Mouse (Mus musculus) CH12.LX (cell line): ENCODE measurements around the gene Psme1. TPM values are rescaled to one million over a fixed set of nuclear protein-coding genes. Genes with fewer than 3 reads are reported as not detected.

ENCODE experiments used
- DNase-seq: peaks from one replicate; pipeline ENCODE4 v3.0.0-alpha.2; 2013; ENCODE audit errors: extremely low read depth
- H3K27ac ChIP-seq: 2 replicates; pipeline ENCODE4 v1.5.1; 2012; ENCODE audit warnings: low read depth, mild to moderate bottlenecking, control low read depth, moderate library complexity; ENCODE audit not compliant: insufficient read depth
- H3K27me3 ChIP-seq: replicated peaks from 2 replicates; pipeline ENCODE3; 2012; ENCODE audit warnings: inconsistent platforms
- H3K36me3 ChIP-seq, 2 experiments: replicated peaks in 1 of 2; 2 replicates each; pipeline versions ENCODE3 to v1.6.1; 2012; ENCODE audit warnings: inconsistent platforms in 1 of 2, low read length in 1 of 2, mild to moderate bottlenecking in 1 of 2, mixed read lengths in 1 of 2, moderate library complexity in 1 of 2; ENCODE audit not compliant: control insufficient read depth in 1 of 2, insufficient read depth in 1 of 2
- H3K4me1 ChIP-seq, 2 experiments: 2 replicates each; pipeline ENCODE4 v1.6.1; 2012; ENCODE audit warnings: inconsistent platforms in 1 of 2, moderate library complexity in 1 of 2; ENCODE audit not compliant: insufficient read depth in 2 of 2, control insufficient read depth in 1 of 2
- H3K4me2 ChIP-seq: 2 replicates; pipeline ENCODE4 v1.6.1; 2012; ENCODE audit warnings: low read depth, mild to moderate bottlenecking, control low read depth; ENCODE audit not compliant: poor library complexity, insufficient read depth, severe bottlenecking
- H3K4me3 ChIP-seq, 3 experiments: fragments of 150-350 bp in 1 of 3; sonication (generic) in 1 of 3; replicated peaks in 1 of 3; 2 replicates each; pipeline versions ENCODE3 to v1.5.1; 2011 to 2012; ENCODE audit warnings: low read depth in 2 of 3, low read length in 2 of 3, mild to moderate bottlenecking in 2 of 3, moderate library complexity in 2 of 3, control low read depth in 1 of 3, improper control_type of control experiment in 1 of 3, inconsistent platforms in 1 of 3, mixed read lengths in 1 of 3; ENCODE audit not compliant: poor library complexity in 1 of 3
- H3K79me2 ChIP-seq: replicated peaks from 2 replicates; pipeline ENCODE4 v1.6.1; 2012; ENCODE audit warnings: mild to moderate bottlenecking, moderate library complexity; ENCODE audit not compliant: control insufficient read depth, poor library complexity, insufficient read depth, severe bottlenecking; ENCODE audit errors: extremely low read depth
- H3K9ac ChIP-seq: 2 replicates; pipeline ENCODE4 v1.6.1; 2012; ENCODE audit warnings: low read depth, mild to moderate bottlenecking, control low read depth, moderate library complexity; ENCODE audit not compliant: insufficient read depth
- H3K9me3 ChIP-seq: replicated peaks from 2 replicates; pipeline ENCODE3; 2012; ENCODE audit warnings: low read length, inconsistent platforms, mixed read lengths
- BHLHE40 ChIP-seq: IDR thresholded peaks from 2 replicates; pipeline ENCODE4 v1.6.1; 2011; ENCODE audit warnings: mild to moderate bottlenecking, low read depth, low read length, improper control_type of control experiment
- CHD1 ChIP-seq: IDR thresholded peaks from 2 replicates; pipeline ENCODE4 v1.6.1; 2012; ENCODE audit warnings: low read depth, low read length, improper control_type of control experiment, inconsistent platforms
- CHD2 ChIP-seq: IDR thresholded peaks from 2 replicates; pipeline ENCODE4 v1.6.1; 2011; ENCODE audit warnings: low read length, improper control_type of control experiment
- CTCF ChIP-seq, 2 experiments: IDR thresholded peaks in 1 of 2; conservative IDR thresholded peaks in 1 of 2; 2 replicates each; pipeline ENCODE4 v1.5.1; 2011 to 2012; ENCODE audit warnings: low read depth in 2 of 2, low read length in 2 of 2, improper control_type of control experiment in 1 of 2, inconsistent platforms in 1 of 2, mild to moderate bottlenecking in 1 of 2, moderate library complexity in 1 of 2
- E2F4 ChIP-seq: IDR thresholded peaks from 2 replicates; pipeline ENCODE4 v1.6.1; 2011; ENCODE audit warnings: low read depth, low read length, improper control_type of control experiment; ENCODE audit not compliant: insufficient replicate concordance
- ELF1 ChIP-seq: IDR thresholded peaks from 2 replicates; pipeline ENCODE4 v1.6.1; 2014; ENCODE audit warnings: low read depth, mild to moderate bottlenecking, inconsistent platforms, low read length, improper control_type of control experiment
- EP300 ChIP-seq: IDR thresholded peaks from 2 replicates; pipeline ENCODE4 v1.6.1; 2011; ENCODE audit warnings: low read length, improper control_type of control experiment
- ETS1 ChIP-seq: conservative IDR thresholded peaks from 2 replicates; pipeline ENCODE4 v1.6.1; 2012; ENCODE audit warnings: low read depth, mild to moderate bottlenecking, inconsistent platforms, low read length, improper control_type of control experiment, moderate library complexity
- GABPA ChIP-seq: IDR thresholded peaks from 2 replicates; pipeline ENCODE4 v1.6.1; 2012; ENCODE audit warnings: low read depth, low read length, improper control_type of control experiment, inconsistent platforms; ENCODE audit not compliant: insufficient replicate concordance
- HCFC1 ChIP-seq: IDR thresholded peaks from 2 replicates; pipeline ENCODE4 v1.6.1; 2012; ENCODE audit warnings: low read depth, mild to moderate bottlenecking, inconsistent platforms, low read length, improper control_type of control experiment
- IRF4 ChIP-seq: IDR thresholded peaks from 2 replicates; pipeline ENCODE4 v1.6.1; 2014; ENCODE audit warnings: low read depth, mild to moderate bottlenecking, inconsistent platforms, low read length, improper control_type of control experiment
- JUN ChIP-seq: IDR thresholded peaks from 2 replicates; pipeline ENCODE4 v1.6.1; 2011; ENCODE audit warnings: low read depth, mild to moderate bottlenecking, low read length, improper control_type of control experiment, moderate library complexity; ENCODE audit not compliant: insufficient read depth
- JUND ChIP-seq: conservative IDR thresholded peaks from 2 replicates; pipeline ENCODE4 v1.6.1; 2011; ENCODE audit warnings: low read depth, low read length, improper control_type of control experiment
- KAT2A ChIP-seq: IDR thresholded peaks from 2 replicates; pipeline ENCODE4 v1.6.1; 2012; ENCODE audit warnings: low read length, improper control_type of control experiment, inconsistent platforms; ENCODE audit not compliant: insufficient replicate concordance
- MAX ChIP-seq: IDR thresholded peaks from 2 replicates; pipeline ENCODE4 v1.6.1; 2011; ENCODE audit warnings: low read length, improper control_type of control experiment
- MAZ ChIP-seq: IDR thresholded peaks from 2 replicates; pipeline ENCODE4 v1.6.1; 2012; ENCODE audit warnings: low read depth, mild to moderate bottlenecking, inconsistent platforms, low read length, improper control_type of control experiment, moderate library complexity
- MEF2A ChIP-seq: IDR thresholded peaks from 2 replicates; pipeline ENCODE4 v1.6.1; 2014; ENCODE audit warnings: low read depth, mild to moderate bottlenecking, inconsistent platforms, low read length, improper control_type of control experiment, borderline replicate concordance
- MYC ChIP-seq: IDR thresholded peaks from 2 replicates; pipeline ENCODE4 v1.6.1; 2011; ENCODE audit warnings: low read depth, mild to moderate bottlenecking, improper control_type of control experiment, low read length
- NELFE ChIP-seq: IDR thresholded peaks from 2 replicates; pipeline ENCODE4 v1.6.1; 2011; ENCODE audit warnings: low read depth, low read length, improper control_type of control experiment
- NRF1 ChIP-seq: IDR thresholded peaks from 2 replicates; pipeline ENCODE4 v1.6.1; 2014; ENCODE audit warnings: low read depth, mild to moderate bottlenecking, inconsistent platforms, low read length, improper control_type of control experiment, moderate library complexity
- PAX5 ChIP-seq: IDR thresholded peaks from 2 replicates; pipeline ENCODE4 v1.6.1; 2012; ENCODE audit warnings: low read length, inconsistent platforms, mixed read lengths
- POLR2A ChIP-seq: IDR thresholded peaks from 2 replicates; pipeline ENCODE4 v1.6.1; 2011; ENCODE audit warnings: low read depth, mild to moderate bottlenecking, improper control_type of control experiment, low read length
- POLR2AphosphoS2 ChIP-seq: IDR thresholded peaks from 2 replicates; pipeline ENCODE4 v1.6.1; 2011; ENCODE audit warnings: low read depth, low read length, improper control_type of control experiment
- RAD21 ChIP-seq: IDR thresholded peaks from 2 replicates; pipeline ENCODE4 v1.6.1; 2011; ENCODE audit warnings: low read depth, mild to moderate bottlenecking, low read length, improper control_type of control experiment, moderate library complexity
- SMC3 ChIP-seq: IDR thresholded peaks from 2 replicates; pipeline ENCODE4 v1.6.1; 2011; ENCODE audit warnings: low read depth, low read length, improper control_type of control experiment
- TBP ChIP-seq: conservative IDR thresholded peaks from 2 replicates; pipeline ENCODE4 v1.6.1; 2011; ENCODE audit warnings: low read depth, low read length, improper control_type of control experiment
- TCF12 ChIP-seq: IDR thresholded peaks from 2 replicates; pipeline ENCODE4 v1.6.1; 2014; ENCODE audit warnings: low read depth, mild to moderate bottlenecking, inconsistent platforms, low read length, improper control_type of control experiment
- UBTF ChIP-seq: IDR thresholded peaks from 2 replicates; pipeline ENCODE4 v1.6.1; 2012; ENCODE audit warnings: low read depth, mild to moderate bottlenecking, inconsistent platforms, low read length, improper control_type of control experiment, moderate library complexity
- USF1 ChIP-seq: IDR thresholded peaks from 2 replicates; pipeline ENCODE4 v1.6.1; 2014; ENCODE audit warnings: low read depth, mild to moderate bottlenecking, inconsistent platforms, low read length, improper control_type of control experiment
- ZMIZ1 ChIP-seq: IDR thresholded peaks from 2 replicates; pipeline ENCODE4 v1.6.1; 2012; ENCODE audit warnings: low read depth, mild to moderate bottlenecking, inconsistent platforms, low read length, improper control_type of control experiment
- ZNF384 ChIP-seq: IDR thresholded peaks from 2 replicates; pipeline ENCODE4 v1.6.1; 2012; ENCODE audit warnings: low read depth, low read length, improper control_type of control experiment, inconsistent platforms
- dilution Hi-C: fragments of 300-500 bp; cut with MboI; formaldehyde crosslinking; loops from 2 replicates; pipeline ENCODE4 v1.14.3; 2020; ENCODE audit warnings: low sequenced_read_pairs; ENCODE audit not compliant: extremely low pct_unique_long_range_greater_than_20kb, extremely low pct_ligation_motif_present
- in situ Hi-C: fragments of 300-500 bp; cut with MboI; formaldehyde crosslinking; loops from 3 replicates; pipeline ENCODE4 v1.14.3; 2019; ENCODE audit warnings: low sequenced_read_pairs, low pct_ligation_motif_present, low pct_unique_long_range_greater_than_20kb, mixed read lengths
- polyA plus RNA-seq: library from polyadenylated mRNA; unstranded; fragments of >175 nt; gene quantifications from 2 replicates; pipeline ENCODE4 v1.2.1, GENCODE M21; 2012; ENCODE audit warnings: low read depth; ENCODE audit not compliant: insufficient read length
- total RNA-seq, 2 experiments: library from RNA; depleted of rRNA; stranded (reverse); fragments of 300-350 nt in 1 of 2; fragments of >200 nt in 1 of 2; gene quantifications; 2 replicates each; pipeline ENCODE4 v1.2.3; 2012 to 2014

Psme1 gene
- total and polyA plus RNA-seq, 3 experiments = 335 to 740 (median 377) TPM

GRCm38 (mm10) chr14:55559799-55560201 is 18.1 kb upstream of the Psme1 start, which contains the start of gene Dcaf11:
Dcaf11 (plus strand) TSS chr14:55560006.
- peak within 1 kb of the TSS; percentile 69 to 80 (median 80) for H3K4me3 ChIP-seq
- in situ Hi-C loops = no loop called here

GRCm38 (mm10) chr14:55560202-55561073 is 17.5 kb upstream of the Psme1 start, which contains the start of gene A730061H03Rik:
A730061H03Rik (minus strand) TSS chr14:55560406.
- no peaks in the 10 kb centered on the region for H3K9me3 ChIP-seq
- in situ Hi-C loops = no loop called here
- peaks cover 17 to 36% of the 10 kb centered on the region in 2 experiments for H3K36me3 ChIP-seq
- dilution Hi-C loops = no loop called here
- peak within 1 kb of the TSS; percentile 69 to 80 (median 80) for H3K4me3 ChIP-seq
- H3K4me2 ChIP-seq = peak within 1 kb of the TSS; percentile 73
- no peaks in the 10 kb centered on the region for H3K27me3 ChIP-seq
- peak; percentile 99 for DNase-seq
- peaks cover 9 to 32% of the 10 kb centered on the region in 2 experiments for H3K4me1 ChIP-seq
- peak within 1 kb of the TSS; percentile 95 for H3K27ac ChIP-seq
- H3K9ac ChIP-seq = peak within 1 kb of the TSS; percentile 87
- peaks cover 6% of the 10 kb centered on the region; the same call in 1 of the 2 replicates for H3K79me2 ChIP-seq
- TF ChIP-seq MYC (peak; percentile 64; the same call in 1 of the 2 replicates), ZNF384 (no peak), E2F4 (no peak), CHD1 (no peak), EP300 (no peak), TCF12 (peak; percentile 33), POLR2A (peak; percentile 39), NRF1 (peak; percentile 48; the same call in 1 of the 2 replicates), KAT2A (no peak), RAD21 (no peak), ELF1 (peak; percentile 86), PAX5 (no peak), ETS1 (peak; percentile 51; the same call in 1 of the 2 replicates), CTCF (conservative IDR thresholded peaks at IDR 0.05 in 1 of 2, IDR thresholded peaks at IDR 0.05 in 1 of 2; ENCODE audit: low read depth in 2 of 2, low read length in 2 of 2) (no peak), MAZ (peak; percentile 91), IRF4 (peak; percentile 31), GABPA (no peak), MEF2A (peak; percentile 51; the same call in 1 of the 2 replicates), USF1 (peak; percentile 85)

More at GRCm38 (mm10) chr14:55559799-55560201, 18.1 kb upstream of the Psme1 start, which contains the start of gene Dcaf11:
- H3K4me2 ChIP-seq = peak within 1 kb of the TSS; percentile 73; the same call in 1 of the 2 replicates
- peaks cover 6% of the 10 kb centered on the region; the same call in 1 of the 2 replicates for H3K79me2 ChIP-seq
- no peaks in the 10 kb centered on the region for H3K27me3 ChIP-seq
- TF ChIP-seq USF1 (peak; percentile 37), UBTF (0 out of 2 replicates have a peak, but pooled peaks have one; percentile 68), CHD2 (peak; percentile 89), JUND (no peak), MYC (peak; percentile 30; the same call in 1 of the 2 replicates), POLR2A (peak; percentile 81), PAX5 (no peak), TBP (no peak; the same call in 1 of the 2 replicates), TCF12 (peak; percentile 73; the same call in 1 of the 2 replicates), JUN (no peak), CTCF (conservative IDR thresholded peaks at IDR 0.05 in 1 of 2, IDR thresholded peaks at IDR 0.05 in 1 of 2; ENCODE audit: low read depth in 2 of 2, low read length in 2 of 2) (peak in 1 of 2 experiments; percentile 34; a peak in 2 of 4 replicates), ZMIZ1 (peak; percentile 79), BHLHE40 (no peak), HCFC1 (peak; percentile 55; the same call in 1 of the 2 replicates), POLR2AphosphoS2 (peak; percentile 33; the same call in 1 of the 2 replicates), NELFE (peak; percentile 85), MAX (peak; percentile 69; the same call in 1 of the 2 replicates), RAD21 (peak; percentile 9), KAT2A (no peak), ELF1 (peak; percentile 78; the same call in 1 of the 2 replicates), CHD1 (no peak), NRF1 (peak; percentile 89), SMC3 (0 out of 2 replicates have a peak, but pooled peaks have one; percentile 18), ETS1 (peak; percentile 27; the same call in 1 of the 2 replicates)
- H3K9ac ChIP-seq = peak within 1 kb of the TSS; percentile 87
- H3K9me3 ChIP-seq = no peaks in the 10 kb centered on the region
- H3K27ac ChIP-seq = peak within 1 kb of the TSS; percentile 95
- H3K4me1 ChIP-seq = peaks cover 9 to 32% of the 10 kb centered on the region in 2 experiments
- dilution Hi-C loops = no loop called here
- peaks cover 13 to 29% of the 10 kb centered on the region in 2 experiments for H3K36me3 ChIP-seq
- peak; percentile 97 for DNase-seq
